Mouse (Mus musculus): ENCODE data around the gene Fbxl15. TPM values are rescaled to one million over a fixed set of nuclear protein-coding genes. Genes with fewer than 3 reads are reported as not detected.

Fbxl15 gene
- polyA plus RNA-seq, 1 experiment: 13.1 TPM

- no peaks in the 10 kb centered on the region for H3K79me2 ChIP-seq (ENCODE audit: control insufficient read depth, insufficient read depth)
- peaks cover 26% of the 10 kb centered on the region for H3K27me3 ChIP-seq (ENCODE audit: control insufficient read depth, insufficient read depth, insufficient read length)
- H3K36me3 ChIP-seq (ENCODE audit: control insufficient read depth, insufficient read depth): no peaks in the 10 kb centered on the region
- H3ac ChIP-seq (ENCODE audit: control insufficient read depth, insufficient read length, low read depth): no peak overlapping the region
- no peak overlapping the region for H3K4me3 ChIP-seq (ENCODE audit: insufficient read depth, poor library complexity, severe bottlenecking)
- TF ChIP-seq MYOG (IDR thresholded peaks at IDR 0.05; ENCODE audit: control insufficient read depth, extremely low read depth, insufficient read length) (no peak), USF1 (IDR thresholded peaks at IDR 0.05; ENCODE audit: low read depth) (no peak), CEBPB (IDR thresholded peaks at IDR 0.05; ENCODE audit: low read depth) (no peak), MYOD1 (IDR thresholded peaks at IDR 0.05; ENCODE audit: control insufficient read depth, insufficient read length, low read depth) (no peak), MAX (IDR thresholded peaks at IDR 0.05) (no peak)
- no peaks in the 10 kb centered on the region for H3K79me3 ChIP-seq (ENCODE audit: low read depth)
Measured at GRCm38 (mm10) chr19:46326019-46326755, 1.8 kb upstream of the Fbxl15 start.

GRCm38 (mm10) chr19:46326756-46327305 is 1.2 kb upstream of the Fbxl15 start, which contains the start of gene Psd:
Psd (minus strand) TSS chr19:46327156.
- no peak for TF ChIP-seq USF1 (IDR thresholded peaks at IDR 0.05; ENCODE audit: low read depth)
- TF ChIP-seq FOSL1 (IDR thresholded peaks at IDR 0.05; ENCODE audit: insufficient read depth, low read length, poor library complexity, severe bottlenecking): no peak
- TF ChIP-seq CEBPB (IDR thresholded peaks at IDR 0.05; ENCODE audit: low read depth): no peak
- TF ChIP-seq MYOG (IDR thresholded peaks at IDR 0.05; ENCODE audit: control insufficient read depth, extremely low read depth, insufficient read length): no peak
- TF ChIP-seq MYOD1 (IDR thresholded peaks at IDR 0.05; ENCODE audit: control insufficient read depth, insufficient read length, low read depth): no peak
- TF ChIP-seq MAX (IDR thresholded peaks at IDR 0.05): no peak
- TF ChIP-seq CTCF (IDR thresholded peaks at IDR 0.05; ENCODE audit: control insufficient read depth, insufficient read depth, insufficient read length): no peak
- no peaks in the 10 kb centered on the region for H3K79me2 ChIP-seq (ENCODE audit: control insufficient read depth, insufficient read depth)
- no peaks in the 10 kb centered on the region for H3K79me3 ChIP-seq (ENCODE audit: low read depth)
- H3K27me3 ChIP-seq (ENCODE audit: control insufficient read depth, insufficient read depth, insufficient read length): peaks cover 26% of the 10 kb centered on the region
- H3K36me3 ChIP-seq (ENCODE audit: control insufficient read depth, insufficient read depth): no peaks in the 10 kb centered on the region
- peak within 1 kb of the TSS; percentile 80 for H3ac ChIP-seq (ENCODE audit: control insufficient read depth, insufficient read length, low read depth)
- peak within 1 kb of the TSS; percentile 52 for H3K4me3 ChIP-seq (ENCODE audit: insufficient read depth, poor library complexity, severe bottlenecking)

- Histone ChIP-seq H3K27me3 (ENCODE audit: control insufficient read depth, insufficient read depth, insufficient read length) (peaks cover 22% of the 10 kb centered on the region), H3K79me2 (ENCODE audit: control insufficient read depth, insufficient read depth) (no peaks in the 10 kb centered on the region), H3ac (ENCODE audit: control insufficient read depth, insufficient read length, low read depth) (no peak overlapping the region), H3K36me3 (ENCODE audit: control insufficient read depth, insufficient read depth) (no peaks in the 10 kb centered on the region), H3K79me3 (ENCODE audit: low read depth) (no peaks in the 10 kb centered on the region), H3K4me3 (ENCODE audit: insufficient read depth, poor library complexity, severe bottlenecking) (peak overlapping the region; percentile 52)
- TF ChIP-seq FOSL1 (IDR thresholded peaks at IDR 0.05; ENCODE audit: insufficient read depth, low read length, poor library complexity, severe bottlenecking) (no peak), CTCF (IDR thresholded peaks at IDR 0.05; ENCODE audit: control insufficient read depth, insufficient read depth, insufficient read length) (no peak), USF1 (IDR thresholded peaks at IDR 0.05; ENCODE audit: low read depth) (no peak), MAX (IDR thresholded peaks at IDR 0.05) (no peak), MYOG (IDR thresholded peaks at IDR 0.05; ENCODE audit: control insufficient read depth, extremely low read depth, insufficient read length) (no peak), MYOD1 (IDR thresholded peaks at IDR 0.05; ENCODE audit: control insufficient read depth, insufficient read length, low read depth) (no peak), CEBPB (IDR thresholded peaks at IDR 0.05; ENCODE audit: low read depth) (no peak)
Measured at GRCm38 (mm10) chr19:46327531-46328064, 386 bp upstream of the Fbxl15 start.

GRCm38 (mm10) chr19:46329031-46329641 is 1.2 kb downstream of the Fbxl15 start:
- Histone ChIP-seq H3K36me3 (ENCODE audit: control insufficient read depth, insufficient read depth) (no peaks in the 10 kb centered on the region), H3K4me3 (ENCODE audit: insufficient read depth, poor library complexity, severe bottlenecking) (peak overlapping the region; percentile 52), H3ac (ENCODE audit: control insufficient read depth, insufficient read length, low read depth) (peak overlapping the region; percentile 76), H3K79me3 (ENCODE audit: low read depth) (no peaks in the 10 kb centered on the region), H3K27me3 (ENCODE audit: control insufficient read depth, insufficient read depth, insufficient read length) (peaks cover 18% of the 10 kb centered on the region), H3K79me2 (ENCODE audit: control insufficient read depth, insufficient read depth) (no peaks in the 10 kb centered on the region)
- TF ChIP-seq MYOD1 (IDR thresholded peaks at IDR 0.05; ENCODE audit: control insufficient read depth, insufficient read length, low read depth) (no peak), MAX (IDR thresholded peaks at IDR 0.05) (no peak), CTCF (IDR thresholded peaks at IDR 0.05; ENCODE audit: control insufficient read depth, insufficient read depth, insufficient read length) (no peak), CEBPB (IDR thresholded peaks at IDR 0.05; ENCODE audit: low read depth) (no peak), USF1 (IDR thresholded peaks at IDR 0.05; ENCODE audit: low read depth) (no peak), MYOG (IDR thresholded peaks at IDR 0.05; ENCODE audit: control insufficient read depth, extremely low read depth, insufficient read length) (no peak), FOSL1 (IDR thresholded peaks at IDR 0.05; ENCODE audit: insufficient read depth, low read length, poor library complexity, severe bottlenecking) (no peak)

GRCm38 (mm10) chr19:46329951-46330350 is 2.0 kb downstream of the Fbxl15 start:
- Histone ChIP-seq H3K79me3 (ENCODE audit: low read depth) (no peaks in the 10 kb centered on the region), H3K27me3 (ENCODE audit: control insufficient read depth, insufficient read depth, insufficient read length) (peaks cover 10% of the 10 kb centered on the region), H3K4me3 (ENCODE audit: insufficient read depth, poor library complexity, severe bottlenecking) (no peak overlapping the region), H3K36me3 (ENCODE audit: control insufficient read depth, insufficient read depth) (no peaks in the 10 kb centered on the region), H3K79me2 (ENCODE audit: control insufficient read depth, insufficient read depth) (no peaks in the 10 kb centered on the region), H3ac (ENCODE audit: control insufficient read depth, insufficient read length, low read depth) (no peak overlapping the region)
- TF ChIP-seq MAX (IDR thresholded peaks at IDR 0.05) (peak; percentile 77), FOSL1 (IDR thresholded peaks at IDR 0.05; ENCODE audit: insufficient read depth, low read length, poor library complexity, severe bottlenecking) (no peak), CTCF (IDR thresholded peaks at IDR 0.05; ENCODE audit: control insufficient read depth, insufficient read depth, insufficient read length) (peak; percentile 99)
